Mouse (Mus musculus): ENCODE data around the gene Stk4. TPM values are rescaled to one million over a fixed set of nuclear protein-coding genes. Genes with fewer than 3 reads are reported as not detected.

Gene Stk4
- total and polyA plus RNA-seq, 3 experiments, result 51.4 to 77.5 (median 64.4) TPM

- in situ Hi-C loops (cut with MboI; ENCODE audit: low pct_ligation_motif_present, low pct_unique_long_range_greater_than_20kb, low sequenced_read_pairs), result no loop called here
- DNase-seq (ENCODE audit: extremely low read depth), result no peak
- Histone ChIP-seq H3K9ac (ENCODE audit: insufficient read depth, low read depth) (no peak overlapping the region), H3K4me3 (replicated peaks in 1 of 3; ENCODE audit: low read depth in 2 of 3, low read length in 2 of 3, poor library complexity in 1 of 3) (no peak overlapping the region), H3K79me2 (replicated peaks; ENCODE audit: control insufficient read depth, extremely low read depth, insufficient read depth, poor library complexity, severe bottlenecking) (peaks cover 67% of the 10 kb centered on the region), H3K27ac (ENCODE audit: insufficient read depth, low read depth) (no peak overlapping the region), H3K27me3 (replicated peaks) (no peaks in the 10 kb centered on the region), H3K4me2 (ENCODE audit: insufficient read depth, low read depth, poor library complexity, severe bottlenecking) (no peak overlapping the region), H3K9me3 (replicated peaks; ENCODE audit: low read length) (no peaks in the 10 kb centered on the region), H3K36me3 (replicated peaks in 1 of 2; ENCODE audit: control insufficient read depth in 1 of 2, insufficient read depth in 1 of 2, low read length in 1 of 2) (peaks cover 2 to 23% of the 10 kb centered on the region in 2 experiments), H3K4me1 (ENCODE audit: control insufficient read depth in 1 of 2, insufficient read depth in 2 of 2) (peaks cover 9 to 52% of the 10 kb centered on the region in 2 experiments)
- no peak for TF ChIP-seq ZNF384 (IDR thresholded peaks at IDR 0.05; ENCODE audit: low read depth, low read length)
- TF ChIP-seq POLR2AphosphoS2 (IDR thresholded peaks at IDR 0.05; ENCODE audit: low read depth, low read length), result no peak
- no peak for TF ChIP-seq KAT2A (IDR thresholded peaks at IDR 0.05; ENCODE audit: insufficient replicate concordance, low read length)
- TF ChIP-seq GABPA (IDR thresholded peaks at IDR 0.05; ENCODE audit: insufficient replicate concordance, low read depth, low read length), result no peak
- no peak for TF ChIP-seq RAD21 (IDR thresholded peaks at IDR 0.05; ENCODE audit: low read depth, low read length)
- TF ChIP-seq MAFK (IDR thresholded peaks at IDR 0.05; ENCODE audit: insufficient replicate concordance, low read length), result no peak
- no peak for TF ChIP-seq BHLHE40 (IDR thresholded peaks at IDR 0.05; ENCODE audit: low read depth, low read length)
- TF ChIP-seq CTCF (conservative IDR thresholded peaks at IDR 0.05 in 1 of 2, IDR thresholded peaks at IDR 0.05 in 1 of 2; ENCODE audit: low read depth in 2 of 2, low read length in 2 of 2), result no peak
- no peak for TF ChIP-seq MXI1 (IDR thresholded peaks at IDR 0.05; ENCODE audit: low read depth, low read length)
- no peak for TF ChIP-seq NELFE (IDR thresholded peaks at IDR 0.05; ENCODE audit: low read depth, low read length)
- no peak for TF ChIP-seq ZKSCAN1 (IDR thresholded peaks at IDR 0.05; ENCODE audit: borderline replicate concordance, low read depth, low read length)
- TF ChIP-seq TCF12 (IDR thresholded peaks at IDR 0.05; ENCODE audit: low read depth, low read length), result no peak
- TF ChIP-seq SIN3A (IDR thresholded peaks at IDR 0.05; ENCODE audit: low read length), result no peak
- no peak for TF ChIP-seq E2F4 (IDR thresholded peaks at IDR 0.05; ENCODE audit: insufficient replicate concordance, low read depth, low read length)
- no peak for TF ChIP-seq ZMIZ1 (IDR thresholded peaks at IDR 0.05; ENCODE audit: low read depth, low read length)
- dilution Hi-C loops (cut with MboI; ENCODE audit: extremely low pct_ligation_motif_present, extremely low pct_unique_long_range_greater_than_20kb, low sequenced_read_pairs), result no loop called here
Measured at GRCm38 (mm10) chr2:164073120-164073519, 3.0 kb downstream of the Stk4 start.

GRCm38 (mm10) chr2:164073918-164074578, 3.9 kb downstream of the Stk4 start:
- DNase-seq (ENCODE audit: extremely low read depth), result peak; percentile 98
- Histone ChIP-seq H3K27me3 (replicated peaks) (no peaks in the 10 kb centered on the region), H3K4me1 (ENCODE audit: control insufficient read depth in 1 of 2, insufficient read depth in 2 of 2) (peaks cover 6 to 50% of the 10 kb centered on the region in 2 experiments), H3K79me2 (replicated peaks; ENCODE audit: control insufficient read depth, extremely low read depth, insufficient read depth, poor library complexity, severe bottlenecking) (peaks cover 66% of the 10 kb centered on the region), H3K9ac (ENCODE audit: insufficient read depth, low read depth) (peak overlapping the region; percentile 54), H3K4me3 (replicated peaks in 1 of 3; ENCODE audit: low read depth in 2 of 3, low read length in 2 of 3, poor library complexity in 1 of 3) (peak overlapping the region; percentile 87 to 98 (median 97)), H3K36me3 (replicated peaks in 1 of 2; ENCODE audit: control insufficient read depth in 1 of 2, insufficient read depth in 1 of 2, low read length in 1 of 2) (peaks cover 0 to 15% of the 10 kb centered on the region in 2 experiments), H3K4me2 (ENCODE audit: insufficient read depth, low read depth, poor library complexity, severe bottlenecking) (peak overlapping the region; percentile 83; the same call in 1 of the 2 replicates), H3K9me3 (replicated peaks; ENCODE audit: low read length) (no peaks in the 10 kb centered on the region), H3K27ac (ENCODE audit: insufficient read depth, low read depth) (peak overlapping the region; percentile 66)
- in situ Hi-C loops (cut with MboI; ENCODE audit: low pct_ligation_motif_present, low pct_unique_long_range_greater_than_20kb, low sequenced_read_pairs) (no loop called here), dilution Hi-C loops (cut with MboI; ENCODE audit: extremely low pct_ligation_motif_present, extremely low pct_unique_long_range_greater_than_20kb, low sequenced_read_pairs) (no loop called here)
- TF ChIP-seq USF1 (IDR thresholded peaks at IDR 0.05; ENCODE audit: low read depth, low read length) (peak; percentile 98), E2F4 (IDR thresholded peaks at IDR 0.05; ENCODE audit: insufficient replicate concordance, low read depth, low read length) (peak; percentile 55; the same call in 1 of the 2 replicates), NELFE (IDR thresholded peaks at IDR 0.05; ENCODE audit: low read depth, low read length) (peak; percentile 96), JUN (IDR thresholded peaks at IDR 0.05; ENCODE audit: insufficient read depth, low read depth, low read length) (no peak), MYC (IDR thresholded peaks at IDR 0.05; ENCODE audit: low read depth, low read length) (no peak), GABPA (IDR thresholded peaks at IDR 0.05; ENCODE audit: insufficient replicate concordance, low read depth, low read length) (no peak), CTCF (conservative IDR thresholded peaks at IDR 0.05 in 1 of 2, IDR thresholded peaks at IDR 0.05 in 1 of 2; ENCODE audit: low read depth in 2 of 2, low read length in 2 of 2) (peak; percentile 43 to 80; a peak in 3 of 4 replicates), POLR2AphosphoS2 (IDR thresholded peaks at IDR 0.05; ENCODE audit: low read depth, low read length) (peak; percentile 87; the same call in 1 of the 2 replicates), RCOR1 (conservative IDR thresholded peaks at IDR 0.05; ENCODE audit: low read depth, low read length) (no peak), EP300 (IDR thresholded peaks at IDR 0.05; ENCODE audit: low read length) (no peak), USF2 (conservative IDR thresholded peaks at IDR 0.05; ENCODE audit: low read depth, low read length) (peak; percentile 93), CHD2 (IDR thresholded peaks at IDR 0.05; ENCODE audit: low read length) (no peak), MXI1 (IDR thresholded peaks at IDR 0.05; ENCODE audit: low read depth, low read length) (peak; percentile 60; the same call in 1 of the 2 replicates), RAD21 (IDR thresholded peaks at IDR 0.05; ENCODE audit: low read depth, low read length) (peak; percentile 62), POLR2A (IDR thresholded peaks at IDR 0.05; ENCODE audit: low read depth, low read length) (peak; percentile 98), TCF12 (IDR thresholded peaks at IDR 0.05; ENCODE audit: low read depth, low read length) (peak; percentile 84), ZMIZ1 (IDR thresholded peaks at IDR 0.05; ENCODE audit: low read depth, low read length) (peak; percentile 76), SMC3 (IDR thresholded peaks at IDR 0.05; ENCODE audit: low read depth, low read length) (peak; percentile 54), MAFK (IDR thresholded peaks at IDR 0.05; ENCODE audit: insufficient replicate concordance, low read length) (no peak), IRF4 (IDR thresholded peaks at IDR 0.05; ENCODE audit: low read depth, low read length) (peak; percentile 64; the same call in 1 of the 2 replicates), JUND (conservative IDR thresholded peaks at IDR 0.05; ENCODE audit: low read depth, low read length) (no peak), SIN3A (IDR thresholded peaks at IDR 0.05; ENCODE audit: low read length) (peak; percentile 86; the same call in 1 of the 2 replicates), UBTF (IDR thresholded peaks at IDR 0.05; ENCODE audit: low read depth, low read length) (no peak), HCFC1 (IDR thresholded peaks at IDR 0.05; ENCODE audit: low read depth, low read length) (peak; percentile 81), BHLHE40 (IDR thresholded peaks at IDR 0.05; ENCODE audit: low read depth, low read length) (peak; percentile 66), PAX5 (IDR thresholded peaks at IDR 0.05; ENCODE audit: low read length) (no peak)
